Mouse (Mus musculus): ENCODE data around the gene Hgd.

GRCm38 (mm10) chr16:37626388-37626949 is 46.5 kb downstream of the Hgd start:
- TF ChIP-seq POLR2A (IDR thresholded peaks at IDR 0.05; ENCODE audit: low read depth, low read length) (no peak), CTCF (IDR thresholded peaks at IDR 0.05; ENCODE audit: extremely low read depth, insufficient read depth, insufficient read length, insufficient replicate concordance) (no peak)

All from spleen, adult 2 months (tissue).